Mouse (Mus musculus): ENCODE measurements around the gene Rai14. TPM values are rescaled to one million over a fixed set of nuclear protein-coding genes. Genes with fewer than 3 reads are reported as not detected.

Rai14 gene
- polyA plus RNA-seq, 1 experiment: 18.9 TPM

GRCm38 (mm10) chr15:10720188-10720587 lies 5.8 kb upstream of the Rai14 start:
- DNase-seq (ENCODE audit: low read depth): no peak
- TF ChIP-seq CTCF (IDR thresholded peaks at IDR 0.05; ENCODE audit: borderline replicate concordance, extremely low read depth, insufficient read depth, insufficient read length) (no peak), POLR2A (IDR thresholded peaks at IDR 0.05; ENCODE audit: borderline replicate concordance, extremely low read depth, insufficient read depth, insufficient read length, poor library complexity, severe bottlenecking) (no peak)

GRCm38 (mm10) chr15:10719511-10719910 lies 5.1 kb upstream of the Rai14 start:
- no peak for DNase-seq (ENCODE audit: low read depth)
- TF ChIP-seq CTCF (IDR thresholded peaks at IDR 0.05; ENCODE audit: borderline replicate concordance, extremely low read depth, insufficient read depth, insufficient read length) (no peak), POLR2A (IDR thresholded peaks at IDR 0.05; ENCODE audit: borderline replicate concordance, extremely low read depth, insufficient read depth, insufficient read length, poor library complexity, severe bottlenecking) (no peak)

GRCm38 (mm10) chr15:10718763-10719162 lies 4.3 kb upstream of the Rai14 start:
- DNase-seq (ENCODE audit: low read depth): no peak
- no peak for TF ChIP-seq CTCF (IDR thresholded peaks at IDR 0.05; ENCODE audit: borderline replicate concordance, extremely low read depth, insufficient read depth, insufficient read length)
- no peak for TF ChIP-seq POLR2A (IDR thresholded peaks at IDR 0.05; ENCODE audit: borderline replicate concordance, extremely low read depth, insufficient read depth, insufficient read length, poor library complexity, severe bottlenecking)

GRCm38 (mm10) chr15:10717284-10717683 lies 2.9 kb upstream of the Rai14 start:
- TF ChIP-seq CTCF (IDR thresholded peaks at IDR 0.05; ENCODE audit: borderline replicate concordance, extremely low read depth, insufficient read depth, insufficient read length): no peak
- TF ChIP-seq POLR2A (IDR thresholded peaks at IDR 0.05; ENCODE audit: borderline replicate concordance, extremely low read depth, insufficient read depth, insufficient read length, poor library complexity, severe bottlenecking): no peak
- DNase-seq (ENCODE audit: low read depth): no peak

GRCm38 (mm10) chr15:10715966-10716365 lies 1.5 kb upstream of the Rai14 start:
- no peak for DNase-seq (ENCODE audit: low read depth)
- no peak for TF ChIP-seq CTCF (IDR thresholded peaks at IDR 0.05; ENCODE audit: borderline replicate concordance, extremely low read depth, insufficient read depth, insufficient read length)
- no peak for TF ChIP-seq POLR2A (IDR thresholded peaks at IDR 0.05; ENCODE audit: borderline replicate concordance, extremely low read depth, insufficient read depth, insufficient read length, poor library complexity, severe bottlenecking)

GRCm38 (mm10) chr15:10715139-10715505 lies 698 bp upstream of the Rai14 start:
- peak; percentile 68 for DNase-seq (ENCODE audit: low read depth)
- TF ChIP-seq CTCF (IDR thresholded peaks at IDR 0.05; ENCODE audit: borderline replicate concordance, extremely low read depth, insufficient read depth, insufficient read length): no peak
- no peak for TF ChIP-seq POLR2A (IDR thresholded peaks at IDR 0.05; ENCODE audit: borderline replicate concordance, extremely low read depth, insufficient read depth, insufficient read length, poor library complexity, severe bottlenecking)

- TF ChIP-seq CTCF (IDR thresholded peaks at IDR 0.05; ENCODE audit: borderline replicate concordance, extremely low read depth, insufficient read depth, insufficient read length) (no peak), POLR2A (IDR thresholded peaks at IDR 0.05; ENCODE audit: borderline replicate concordance, extremely low read depth, insufficient read depth, insufficient read length, poor library complexity, severe bottlenecking) (no peak)
- peak; percentile 65 for DNase-seq (ENCODE audit: low read depth)
Observed at GRCm38 (mm10) chr15:10713626-10714316, 653 bp downstream of the Rai14 start.

GRCm38 (mm10) chr15:10713181-10713625 lies 1.2 kb downstream of the Rai14 start:
- DNase-seq (ENCODE audit: low read depth): no peak
- TF ChIP-seq CTCF (IDR thresholded peaks at IDR 0.05; ENCODE audit: borderline replicate concordance, extremely low read depth, insufficient read depth, insufficient read length): no peak
- no peak for TF ChIP-seq POLR2A (IDR thresholded peaks at IDR 0.05; ENCODE audit: borderline replicate concordance, extremely low read depth, insufficient read depth, insufficient read length, poor library complexity, severe bottlenecking)

GRCm38 (mm10) chr15:10712288-10712687 lies 2.1 kb downstream of the Rai14 start:
- TF ChIP-seq CTCF (IDR thresholded peaks at IDR 0.05; ENCODE audit: borderline replicate concordance, extremely low read depth, insufficient read depth, insufficient read length): no peak
- no peak for TF ChIP-seq POLR2A (IDR thresholded peaks at IDR 0.05; ENCODE audit: borderline replicate concordance, extremely low read depth, insufficient read depth, insufficient read length, poor library complexity, severe bottlenecking)
- DNase-seq (ENCODE audit: low read depth): no peak

GRCm38 (mm10) chr15:10711231-10711630 lies 3.2 kb downstream of the Rai14 start:
- no peak for DNase-seq (ENCODE audit: low read depth)
- TF ChIP-seq POLR2A (IDR thresholded peaks at IDR 0.05; ENCODE audit: borderline replicate concordance, extremely low read depth, insufficient read depth, insufficient read length, poor library complexity, severe bottlenecking): no peak
- no peak for TF ChIP-seq CTCF (IDR thresholded peaks at IDR 0.05; ENCODE audit: borderline replicate concordance, extremely low read depth, insufficient read depth, insufficient read length)

- TF ChIP-seq CTCF (IDR thresholded peaks at IDR 0.05; ENCODE audit: borderline replicate concordance, extremely low read depth, insufficient read depth, insufficient read length): peak; percentile 12; the same call in 1 of the 2 replicates
- no peak for TF ChIP-seq POLR2A (IDR thresholded peaks at IDR 0.05; ENCODE audit: borderline replicate concordance, extremely low read depth, insufficient read depth, insufficient read length, poor library complexity, severe bottlenecking)
- no peak for DNase-seq (ENCODE audit: low read depth)
Observed at GRCm38 (mm10) chr15:10708591-10709272, 5.7 kb downstream of the Rai14 start.

GRCm38 (mm10) chr15:10707109-10707508 lies 7.3 kb downstream of the Rai14 start:
- DNase-seq (ENCODE audit: low read depth): no peak

More at GRCm38 (mm10) chr15:10707109-10707508, 7.3 kb downstream of the Rai14 start:
- TF ChIP-seq POLR2A (IDR thresholded peaks at IDR 0.05; ENCODE audit: borderline replicate concordance, extremely low read depth, insufficient read depth, insufficient read length, poor library complexity, severe bottlenecking): no peak
- TF ChIP-seq CTCF (IDR thresholded peaks at IDR 0.05; ENCODE audit: borderline replicate concordance, extremely low read depth, insufficient read depth, insufficient read length): no peak
